Mouse (Mus musculus) heart, embryonic 13.5 days (tissue): ENCODE data around the gene Ptgis. TPM values are rescaled to one million over a fixed set of nuclear protein-coding genes. Genes with fewer than 3 reads are reported as not detected.

Experiments
- ATAC-seq: fragments of 200-750 bp; cut with Nextera tagmentation; 2 replicates; pipeline ENCODE4 v1.8.0; 2017; ENCODE audit warnings: moderate TSS enrichment; ENCODE audit not compliant: insufficient number of reproducible peaks, low FRiP score, low TSS enrichment; ENCODE audit errors: extremely low read depth
- H3K27ac ChIP-seq: fragments of 300-500 bp; sonication (generic); replicated peaks from 2 replicates; pipeline ENCODE4 v1.5.1; 2015; ENCODE audit warnings: moderate library complexity, mild to moderate bottlenecking, inconsistent platforms
- H3K27me3 ChIP-seq: fragments of 300-500 bp; sonication (generic); replicated peaks from 2 replicates; pipeline ENCODE4 v1.6.1; 2015; ENCODE audit warnings: mild to moderate bottlenecking, inconsistent platforms
- H3K36me3 ChIP-seq: fragments of 300-500 bp; sonication (generic); 2 replicates; pipeline ENCODE4 v1.6.1; 2015; ENCODE audit warnings: mild to moderate bottlenecking, inconsistent platforms
- H3K4me1 ChIP-seq: fragments of 300-500 bp; sonication (generic); 2 replicates; pipeline ENCODE4 v1.6.1; 2015; ENCODE audit warnings: inconsistent platforms
- H3K4me2 ChIP-seq: fragments of 300-500 bp; sonication (generic); 2 replicates; pipeline ENCODE4 v1.6.1; 2015; ENCODE audit warnings: inconsistent platforms, mild to moderate bottlenecking, moderate library complexity
- H3K4me3 ChIP-seq: fragments of 300-500 bp; sonication (generic); 2 replicates; pipeline ENCODE4 v1.5.1; 2015; ENCODE audit warnings: moderate library complexity, mild to moderate bottlenecking, inconsistent platforms
- H3K9ac ChIP-seq: fragments of 300-500 bp; sonication (generic); 2 replicates; pipeline ENCODE4 v1.6.1; 2015; ENCODE audit warnings: inconsistent platforms, mild to moderate bottlenecking, moderate library complexity
- H3K9me3 ChIP-seq: fragments of 300-500 bp; sonication (generic); 2 replicates; pipeline ENCODE4 v1.6.1; 2016; ENCODE audit warnings: inconsistent platforms
- WGBS: fragments of 180-500 bp; shearing (Covaris S2); methylation state at CpG from one replicate; pipeline ENCODE4 v1.1.7; 2015; ENCODE audit warnings: mixed read lengths; 5-methylcytosine and 5-hydroxymethylcytosine counted together
- polyA plus RNA-seq: library from polyadenylated mRNA; unstranded; fragments of >200 nt; fragmentation: Nextera tagmentation; extraction: Ambion mirVana; gene quantifications from 2 replicates; pipeline ENCODE4 v1.2.1, GENCODE M21; 2015

Gene Ptgis
- polyA plus RNA-seq, 1 experiment from 2014 or later = 21.6 TPM

DNA sequence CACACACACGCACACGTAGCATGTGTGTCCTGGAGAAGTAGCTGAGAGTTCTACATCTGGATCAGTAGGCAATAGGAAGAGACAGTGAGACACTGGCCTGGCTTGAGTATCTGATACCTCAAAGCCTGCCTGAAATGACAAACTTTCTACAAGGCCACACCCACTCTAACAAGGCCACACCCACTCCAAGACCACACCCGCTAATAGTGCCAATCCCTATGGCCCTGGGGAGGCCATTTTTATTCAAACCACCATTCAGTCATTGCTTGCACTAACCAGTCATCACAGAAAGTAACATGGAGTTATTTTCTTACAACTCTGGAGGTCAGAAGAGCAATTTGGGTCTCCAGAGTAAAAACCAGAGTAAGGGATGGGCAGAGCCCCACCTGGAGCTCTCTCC lies 32.3 kb upstream of the Ptgis start:
- Histone ChIP-seq H3K4me3 (no peak overlapping the region), H3K9ac (no peak overlapping the region), H3K4me2 (no peak overlapping the region), H3K4me1 (peaks cover 8% of the 10 kb centered on the region), H3K9me3 (no peaks in the 10 kb centered on the region), H3K27me3 (no peaks in the 10 kb centered on the region; the same call in 1 of the 2 replicates), H3K27ac (no peak overlapping the region), H3K36me3 (no peaks in the 10 kb centered on the region)
- ATAC-seq = no peak
- WGBS = 87% methylated on average over 3 of the region's 3 CpGs

DNA sequence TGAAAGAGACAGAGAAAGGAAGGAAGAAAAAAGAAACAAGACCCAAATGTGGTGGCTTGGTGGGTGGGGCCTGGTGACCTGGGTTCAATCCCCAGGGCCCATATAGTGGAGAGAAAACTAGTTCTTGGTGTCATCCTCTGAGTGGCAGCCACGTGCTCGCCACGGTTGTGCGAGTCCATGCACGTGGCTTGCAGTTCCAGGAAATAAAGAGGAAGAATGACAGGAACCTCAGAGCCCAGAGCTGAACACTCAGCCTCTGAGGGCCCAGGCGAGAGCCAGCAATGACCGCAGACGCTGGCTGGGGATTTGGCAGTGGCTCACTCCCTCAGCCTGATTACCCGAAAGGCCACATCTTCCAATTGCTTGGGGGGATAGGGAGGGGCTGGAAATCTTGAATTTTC lies 30.7 kb upstream of the Ptgis start:
- Histone ChIP-seq H3K9ac (no peak overlapping the region), H3K9me3 (no peaks in the 10 kb centered on the region), H3K27ac (no peak overlapping the region), H3K4me3 (no peak overlapping the region), H3K36me3 (no peaks in the 10 kb centered on the region), H3K4me2 (no peak overlapping the region), H3K4me1 (peaks cover 12% of the 10 kb centered on the region), H3K27me3 (no peaks in the 10 kb centered on the region; the same call in 1 of the 2 replicates)
- ATAC-seq = no peak
- 72% methylated on average over 9 of the region's 9 CpGs for WGBS

DNA sequence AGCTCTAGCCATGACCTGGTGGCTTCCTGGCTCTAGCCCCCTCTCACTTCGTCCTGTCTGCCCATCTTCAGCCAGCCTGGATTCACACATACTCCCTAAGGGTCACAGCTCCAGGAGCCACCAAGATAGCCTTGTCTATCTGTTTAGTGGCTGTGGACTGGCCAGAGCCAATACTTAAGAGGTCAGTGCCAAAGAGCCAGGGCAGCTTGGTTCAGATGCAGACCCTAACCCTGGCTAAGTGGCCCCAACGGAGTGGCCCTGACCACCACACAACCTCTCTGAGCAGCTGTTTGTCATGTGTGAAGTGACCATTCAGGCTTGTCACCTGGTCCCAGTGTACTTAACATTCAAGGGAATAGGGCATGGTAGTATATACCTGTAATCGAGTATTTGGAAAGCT lies 30.1 kb upstream of the Ptgis start:
- WGBS = 76% methylated on average over 3 of the region's 3 CpGs

DNA sequence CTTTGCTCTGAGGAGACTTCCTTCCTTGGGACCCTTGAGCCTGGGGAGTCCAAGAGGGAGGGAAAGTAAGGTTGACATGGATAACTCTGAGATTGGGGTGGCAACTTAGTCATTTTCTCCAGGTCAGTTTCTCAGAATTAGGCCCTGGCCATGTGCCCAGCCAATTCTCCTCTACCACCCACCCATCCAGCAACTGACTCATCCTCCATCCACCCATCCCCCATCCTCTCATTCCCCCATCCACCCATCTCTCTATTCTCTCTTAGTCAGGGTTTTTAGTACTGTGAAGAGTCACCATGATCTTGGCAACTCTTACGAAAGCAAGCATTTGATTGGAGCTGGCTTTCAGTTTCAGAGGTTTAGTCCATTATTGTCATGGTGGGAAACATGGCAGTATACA lies 28.3 kb upstream of the Ptgis start:
- H3K27me3 ChIP-seq = no peaks in the 10 kb centered on the region
- H3K4me1 ChIP-seq = peaks cover 22% of the 10 kb centered on the region
- H3K4me2 ChIP-seq = no peak overlapping the region
- 0 out of 2 replicates have a peak overlapping the region, but pooled peaks have one; percentile 77 for H3K27ac ChIP-seq
- H3K4me3 ChIP-seq = no peak overlapping the region
- no peak overlapping the region for H3K9ac ChIP-seq
- H3K36me3 ChIP-seq = no peaks in the 10 kb centered on the region
- H3K9me3 ChIP-seq = no peaks in the 10 kb centered on the region
- no peak for ATAC-seq
- WGBS = 94% methylated on average over 1 of the region's 1 CpGs

More for the DNA sequence above, 30.1 kb upstream of the Ptgis start:
- no peak overlapping the region for H3K9ac ChIP-seq
- no peak overlapping the region for H3K4me2 ChIP-seq
- no peaks in the 10 kb centered on the region for H3K9me3 ChIP-seq
- no peak overlapping the region for H3K4me3 ChIP-seq
- no peak overlapping the region for H3K27ac ChIP-seq
- H3K4me1 ChIP-seq = peaks cover 12% of the 10 kb centered on the region
- ATAC-seq = no peak
- no peaks in the 10 kb centered on the region for H3K36me3 ChIP-seq
- H3K27me3 ChIP-seq = no peaks in the 10 kb centered on the region

DNA sequence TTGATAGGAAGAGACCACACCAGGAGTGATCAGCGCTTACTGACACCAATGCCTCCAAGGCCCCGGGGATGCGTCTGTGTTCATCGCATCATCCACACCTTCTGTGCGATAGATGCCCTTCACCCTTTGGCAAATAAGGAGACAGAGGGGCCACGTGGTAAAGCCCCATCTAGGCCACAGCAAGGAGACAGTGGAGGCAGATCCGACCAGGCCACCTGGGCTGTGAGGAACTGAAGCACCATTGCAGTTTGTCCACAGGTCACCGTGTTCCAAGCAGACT lies 27.9 kb upstream of the Ptgis start:
- ATAC-seq = no peak
- Histone ChIP-seq H3K9ac (0 out of 2 replicates have a peak overlapping the region, but pooled peaks have one; percentile 44), H3K4me3 (no peak overlapping the region), H3K9me3 (no peaks in the 10 kb centered on the region), H3K27me3 (no peaks in the 10 kb centered on the region), H3K4me1 (peaks cover 25% of the 10 kb centered on the region), H3K4me2 (no peak overlapping the region), H3K36me3 (no peaks in the 10 kb centered on the region), H3K27ac (peak overlapping the region; percentile 77)
- WGBS = 84% methylated on average over 8 of the region's 8 CpGs

DNA sequence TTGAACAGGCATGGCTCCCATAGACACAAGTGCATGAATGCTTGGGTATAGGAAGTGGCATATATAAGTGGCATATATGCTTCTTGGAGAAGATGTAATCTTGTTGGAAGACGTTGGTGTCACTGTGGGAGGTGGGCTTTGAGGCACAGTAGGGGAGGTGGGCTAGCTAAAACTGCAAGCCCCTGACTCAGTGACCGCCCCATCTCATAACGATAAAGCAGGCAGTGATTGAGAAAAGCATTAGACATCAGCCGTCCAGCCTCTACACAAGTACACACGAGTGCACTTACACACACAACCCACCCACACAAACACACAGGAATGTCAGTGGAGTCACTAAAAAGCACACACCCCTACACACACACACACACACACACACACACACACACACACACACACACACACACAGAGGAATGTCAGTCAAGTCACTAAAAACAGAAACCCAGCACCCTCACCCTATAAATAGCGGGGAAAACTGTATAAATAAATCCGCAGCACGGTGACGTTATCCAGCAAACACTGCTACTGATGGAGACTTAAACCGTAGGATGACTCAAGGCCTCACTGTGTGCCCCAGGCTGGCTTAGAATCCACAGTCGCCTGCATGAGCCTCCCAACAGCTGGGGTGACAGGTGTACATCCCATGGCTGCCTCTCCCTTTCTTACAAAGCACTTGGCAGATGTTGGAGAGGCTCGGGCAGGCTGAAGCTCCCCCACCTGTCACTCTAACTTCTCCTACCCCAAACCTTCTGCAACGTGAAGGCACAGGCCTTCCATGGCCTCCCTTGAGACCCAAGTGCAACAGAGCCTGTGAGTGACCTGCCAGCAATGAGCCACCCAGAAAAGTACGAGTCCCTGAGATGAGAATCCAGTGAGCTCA lies 27.4 kb upstream of the Ptgis start:
- Histone ChIP-seq H3K9me3 (no peaks in the 10 kb centered on the region), H3K9ac (peak overlapping the region; percentile 44; the same call in 1 of the 2 replicates), H3K4me2 (no peak overlapping the region), H3K36me3 (no peaks in the 10 kb centered on the region), H3K4me1 (peaks cover 28% of the 10 kb centered on the region), H3K27ac (peak overlapping the region; percentile 77), H3K4me3 (no peak overlapping the region), H3K27me3 (no peaks in the 10 kb centered on the region)
- 52% methylated on average over 14 of the region's 14 CpGs for WGBS
- no peak for ATAC-seq

DNA sequence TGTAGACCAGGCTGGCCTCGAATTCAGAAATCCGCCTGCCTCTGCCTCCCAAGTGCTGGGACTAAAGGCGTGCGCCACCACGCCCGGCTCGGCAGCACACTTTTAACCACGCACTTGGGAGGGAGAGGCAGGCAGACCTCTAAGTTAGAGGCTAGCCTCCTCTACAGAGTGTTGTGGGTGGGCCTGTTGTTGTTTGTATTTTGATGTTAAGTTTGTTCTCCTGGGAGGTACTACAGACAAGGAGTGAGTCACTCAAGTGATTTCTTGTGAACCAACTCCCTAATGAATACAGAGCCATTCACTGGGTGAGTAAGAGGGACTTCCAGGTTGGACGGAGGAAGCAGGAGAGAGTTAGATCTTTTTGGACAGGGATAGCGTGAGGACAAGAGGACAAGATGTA lies 25.8 kb upstream of the Ptgis start:
- Histone ChIP-seq H3K27ac (no peak overlapping the region), H3K4me2 (no peak overlapping the region), H3K9ac (no peak overlapping the region), H3K4me1 (peaks cover 34% of the 10 kb centered on the region), H3K36me3 (no peaks in the 10 kb centered on the region), H3K27me3 (no peaks in the 10 kb centered on the region), H3K9me3 (no peaks in the 10 kb centered on the region), H3K4me3 (no peak overlapping the region)
- 92% methylated on average over 10 of the region's 10 CpGs for WGBS
- ATAC-seq = no peak

DNA sequence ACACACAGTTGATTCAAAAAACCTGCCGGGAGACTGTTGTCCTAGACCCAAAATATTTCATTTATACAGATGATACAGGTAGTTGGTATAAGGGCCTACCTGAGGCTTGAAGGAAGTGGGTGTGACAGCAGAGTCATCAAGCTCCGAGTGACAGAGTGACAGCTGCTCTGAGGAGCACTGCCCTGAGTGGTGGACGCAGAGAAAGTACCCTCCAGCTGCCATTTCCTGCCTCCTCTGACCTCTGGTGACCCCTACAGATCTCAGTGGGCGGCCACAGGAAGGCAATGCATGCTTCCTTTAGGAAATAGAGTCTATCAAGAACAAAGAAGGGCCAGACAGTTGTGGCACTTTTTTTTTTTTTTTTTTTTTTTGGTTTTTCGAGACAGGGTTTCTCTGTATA lies 25.4 kb upstream of the Ptgis start:
- WGBS = 63% methylated on average over 4 of the region's 5 CpGs
- ATAC-seq = no peak

DNA sequence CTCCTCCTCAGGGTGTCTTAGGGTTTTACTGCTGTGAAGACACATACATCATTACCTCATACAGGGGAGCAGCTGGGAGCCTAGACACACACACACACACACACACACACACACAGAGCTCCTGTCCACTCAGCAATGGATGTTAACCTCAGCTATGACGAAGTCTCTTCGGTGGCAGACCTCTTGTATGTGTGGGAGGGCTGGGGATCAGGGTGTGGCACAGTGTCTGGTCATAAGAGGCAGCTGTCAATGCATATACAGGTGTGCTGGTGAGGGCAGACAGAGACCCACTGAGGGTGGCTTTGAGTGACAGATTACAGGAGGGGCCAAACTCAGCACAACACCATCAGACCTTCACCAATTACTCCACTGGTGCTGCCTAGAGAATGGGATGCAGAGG lies 24.6 kb upstream of the Ptgis start:
- no peaks in the 10 kb centered on the region for H3K9me3 ChIP-seq
- no peaks in the 10 kb centered on the region for H3K27me3 ChIP-seq
- no peak overlapping the region for H3K4me2 ChIP-seq
- H3K9ac ChIP-seq = no peak overlapping the region
- H3K4me3 ChIP-seq = no peak overlapping the region
- peaks cover 37% of the 10 kb centered on the region for H3K4me1 ChIP-seq
- H3K27ac ChIP-seq = no peak overlapping the region
- ATAC-seq = no peak
- 77% methylated on average over 2 of the region's 2 CpGs for WGBS
- H3K36me3 ChIP-seq = no peaks in the 10 kb centered on the region

More for the DNA sequence above, 25.4 kb upstream of the Ptgis start:
- H3K4me3 ChIP-seq = no peak overlapping the region
- no peak overlapping the region for H3K4me2 ChIP-seq
- H3K4me1 ChIP-seq = peaks cover 37% of the 10 kb centered on the region
- H3K27me3 ChIP-seq = no peaks in the 10 kb centered on the region
- no peak overlapping the region for H3K9ac ChIP-seq
- no peaks in the 10 kb centered on the region for H3K9me3 ChIP-seq
- no peaks in the 10 kb centered on the region for H3K36me3 ChIP-seq
- H3K27ac ChIP-seq = no peak overlapping the region

DNA sequence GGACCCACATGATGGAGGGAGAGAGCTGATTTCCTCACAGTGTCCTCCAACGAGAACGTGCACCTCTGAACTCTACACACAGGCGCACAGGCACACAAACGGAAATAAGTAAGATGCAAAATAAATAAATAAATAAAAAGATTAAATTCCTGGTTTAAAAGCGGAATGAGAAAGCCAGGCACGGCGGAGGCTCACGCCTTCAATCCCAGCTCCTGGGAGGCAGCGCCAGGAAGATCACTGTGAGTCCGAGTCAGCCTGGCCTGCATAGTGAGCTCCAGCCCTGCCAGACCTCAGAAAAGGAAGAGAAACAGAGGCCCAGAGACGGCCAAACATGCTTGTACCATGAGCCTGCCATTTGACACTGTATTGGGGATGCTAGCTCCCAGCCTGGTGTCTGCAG lies 23.5 kb upstream of the Ptgis start:
- Histone ChIP-seq H3K4me2 (no peak overlapping the region), H3K36me3 (no peaks in the 10 kb centered on the region), H3K4me1 (peaks cover 37% of the 10 kb centered on the region), H3K9ac (no peak overlapping the region), H3K27me3 (no peaks in the 10 kb centered on the region), H3K27ac (peak overlapping the region; percentile 39), H3K9me3 (no peaks in the 10 kb centered on the region), H3K4me3 (no peak overlapping the region)
- 75% methylated on average over 11 of the region's 11 CpGs for WGBS
- ATAC-seq = no peak

DNA sequence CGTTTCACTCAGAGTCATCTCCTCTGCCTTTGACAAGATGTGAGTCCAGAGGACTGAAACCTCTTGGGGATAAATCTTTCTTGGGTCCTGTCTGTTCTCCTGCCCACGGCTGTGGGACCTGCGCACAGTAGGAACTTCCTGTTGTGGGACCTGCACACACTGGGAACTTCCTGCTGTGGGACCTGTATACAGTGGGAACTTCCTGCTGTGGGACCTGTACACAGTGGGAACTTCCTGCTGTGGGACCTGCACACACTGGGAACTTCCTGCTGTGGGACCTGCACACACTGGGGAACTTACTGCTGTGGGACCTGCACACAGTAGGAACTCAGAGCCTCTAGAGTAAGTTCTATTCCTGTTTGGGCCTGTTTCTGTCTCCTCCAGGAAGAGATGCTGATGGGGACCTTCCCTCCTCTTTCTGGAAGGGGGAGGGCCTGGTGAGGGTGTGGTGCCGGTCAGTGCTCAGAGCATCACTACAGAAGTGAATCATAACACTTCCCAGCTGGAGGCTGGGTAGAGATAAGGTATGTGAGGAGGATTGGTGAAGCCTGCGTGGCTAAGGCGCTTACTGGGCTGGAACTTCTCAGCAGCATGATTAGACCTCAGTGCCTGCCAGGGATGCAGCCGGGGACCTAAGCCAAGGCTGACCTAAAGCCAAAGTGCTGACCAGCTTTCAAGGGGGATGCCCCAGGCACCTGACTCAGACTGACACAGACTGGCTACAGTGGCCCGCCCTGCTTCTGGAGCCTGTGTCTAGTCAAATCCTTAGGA lies 22.8 kb upstream of the Ptgis start:
- Histone ChIP-seq H3K27ac (peak overlapping the region; percentile 45), H3K4me2 (no peak overlapping the region), H3K27me3 (no peaks in the 10 kb centered on the region), H3K4me3 (no peak overlapping the region), H3K9ac (peak overlapping the region; percentile 40; the same call in 1 of the 2 replicates), H3K9me3 (no peaks in the 10 kb centered on the region), H3K36me3 (no peaks in the 10 kb centered on the region), H3K4me1 (peaks cover 36% of the 10 kb centered on the region)
- 51% methylated on average over 8 of the region's 8 CpGs for WGBS
- ATAC-seq = no peak
